Mouse (Mus musculus) stomach, postnatal 0 days (tissue): ENCODE data around the gene Cacna1s.

Source experiments
- CTCF ChIP-seq: IDR thresholded peaks from 2 replicates; pipeline ENCODE4 v1.5.1; 2016; ENCODE audit warnings: antibody characterized with exemption, low read depth, mild to moderate bottlenecking, moderate library complexity
- EP300 ChIP-seq: optimal IDR thresholded peaks from 2 replicates; pipeline ENCODE3; 2016; ENCODE audit warnings: antibody characterized with exemption

DNA sequence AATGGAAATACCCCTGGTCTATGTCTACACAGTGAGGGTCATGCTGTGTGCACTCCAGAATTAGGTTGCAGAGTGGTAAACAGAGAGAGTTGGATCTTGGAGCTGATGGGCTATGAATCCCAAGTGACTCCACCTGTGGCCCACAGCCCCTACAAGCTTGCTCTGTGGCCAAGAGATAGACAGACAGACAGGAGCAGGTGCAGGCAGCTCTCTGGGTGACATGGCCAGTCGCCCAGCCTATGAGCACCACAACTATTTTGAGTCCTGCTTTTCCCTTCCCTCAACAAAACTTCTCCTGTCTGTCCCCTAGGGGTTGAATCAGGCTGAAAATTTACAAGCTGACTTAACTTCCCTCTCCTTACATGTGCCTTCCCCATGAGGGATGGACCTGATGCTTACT is 14.1 kb downstream of the Cacna1s start:
- TF ChIP-seq CTCF = no peak
- TF ChIP-seq EP300 = no peak
